Mouse (Mus musculus): ENCODE measurements around the gene Hist1h2bb. TPM values are rescaled to one million over a fixed set of nuclear protein-coding genes. Genes with fewer than 3 reads are reported as not detected.
A peak's percentile ranks its signal among the peaks of the same experiment; 100 is the strongest.
"Not testable (repeated sequence)": the region's sequence is repeated elsewhere in the genome, so short reads cannot be mapped to it uniquely, and the experiment has no call there.

Hist1h2bb gene
- polyA plus RNA-seq, 1 experiment = not detected

GRCm38 (mm10) chr13:23705751-23706356 is 40.7 kb upstream of the Hist1h2bb start:
- no peaks in the 10 kb centered on the region for H3K4me1 ChIP-seq (ENCODE audit: control insufficient read depth, insufficient read depth, low read length)
- no peak for TF ChIP-seq CTCF (IDR thresholded peaks at IDR 0.05; ENCODE audit: insufficient read depth, low read depth, low read length)
- no peak overlapping the region for H3K4me3 ChIP-seq (ENCODE audit: insufficient read depth, low read depth, low read length)
- H3K27ac ChIP-seq (ENCODE audit: insufficient read depth, low read depth, low read length) = no peak overlapping the region
- WGBS = 93% methylated on average over 7 of the region's 7 CpGs

GRCm38 (mm10) chr13:23706771-23707170 is 39.8 kb upstream of the Hist1h2bb start:
- 95% methylated on average over 12 of the region's 12 CpGs for WGBS
- TF ChIP-seq CTCF (IDR thresholded peaks at IDR 0.05; ENCODE audit: insufficient read depth, low read depth, low read length) = no peak
- no peak for TF ChIP-seq POLR2A (IDR thresholded peaks at IDR 0.05; ENCODE audit: insufficient read depth, low read depth, low read length)
- Histone ChIP-seq H3K27ac (ENCODE audit: insufficient read depth, low read depth, low read length) (no peak overlapping the region), H3K4me1 (ENCODE audit: control insufficient read depth, insufficient read depth, low read length) (no peaks in the 10 kb centered on the region), H3K4me3 (ENCODE audit: insufficient read depth, low read depth, low read length) (no peak overlapping the region)

GRCm38 (mm10) chr13:23708041-23708440 is 38.5 kb upstream of the Hist1h2bb start:
- no peak overlapping the region for H3K4me3 ChIP-seq (ENCODE audit: insufficient read depth, low read depth, low read length)
- no peak overlapping the region for H3K27ac ChIP-seq (ENCODE audit: insufficient read depth, low read depth, low read length)
- 90% methylated on average over 4 of the region's 4 CpGs for WGBS
- H3K4me1 ChIP-seq (ENCODE audit: control insufficient read depth, insufficient read depth, low read length) = no peaks in the 10 kb centered on the region
- TF ChIP-seq CTCF (IDR thresholded peaks at IDR 0.05; ENCODE audit: insufficient read depth, low read depth, low read length) = no peak
- TF ChIP-seq POLR2A (IDR thresholded peaks at IDR 0.05; ENCODE audit: insufficient read depth, low read depth, low read length) = no peak

- H3K27ac ChIP-seq (ENCODE audit: insufficient read depth, low read depth, low read length) = no peak overlapping the region
- no peaks in the 10 kb centered on the region for H3K4me1 ChIP-seq (ENCODE audit: control insufficient read depth, insufficient read depth, low read length)
- H3K4me3 ChIP-seq (ENCODE audit: insufficient read depth, low read depth, low read length) = no peak overlapping the region
- 67% methylated on average over 4 of the region's 4 CpGs for WGBS
- no peak for TF ChIP-seq CTCF (IDR thresholded peaks at IDR 0.05; ENCODE audit: insufficient read depth, low read depth, low read length)
- TF ChIP-seq POLR2A (IDR thresholded peaks at IDR 0.05; ENCODE audit: insufficient read depth, low read depth, low read length) = no peak
Measured at GRCm38 (mm10) chr13:23708654-23709053, 37.9 kb upstream of the Hist1h2bb start.

GRCm38 (mm10) chr13:23709714-23710373 is 36.7 kb upstream of the Hist1h2bb start:
- Histone ChIP-seq H3K4me1 (ENCODE audit: control insufficient read depth, insufficient read depth, low read length) (no peaks in the 10 kb centered on the region), H3K27ac (ENCODE audit: insufficient read depth, low read depth, low read length) (0 out of 2 replicates have a peak overlapping the region, but pooled peaks have one; percentile 46), H3K4me3 (ENCODE audit: insufficient read depth, low read depth, low read length) (peak overlapping the region; percentile 48)
- WGBS = 16% methylated on average over 15 of the region's 15 CpGs
- TF ChIP-seq POLR2A (IDR thresholded peaks at IDR 0.05; ENCODE audit: insufficient read depth, low read depth, low read length) (no peak), CTCF (IDR thresholded peaks at IDR 0.05; ENCODE audit: insufficient read depth, low read depth, low read length) (no peak)

GRCm38 (mm10) chr13:23710374-23711089 is 36.0 kb upstream of the Hist1h2bb start, which contains the start of gene Hfe:
TSS of gene Hfe (minus strand) at chr13:23710854.
- Histone ChIP-seq H3K4me3 (ENCODE audit: insufficient read depth, low read depth, low read length) (peak within 1 kb of the TSS; percentile 48), H3K4me1 (ENCODE audit: control insufficient read depth, insufficient read depth, low read length) (no peaks in the 10 kb centered on the region), H3K27ac (ENCODE audit: insufficient read depth, low read depth, low read length) (0 out of 2 replicates have a peak within 1 kb of the TSS, but pooled peaks have one; percentile 46)
- WGBS = 2% methylated on average over 17 of the region's 17 CpGs
- TF ChIP-seq POLR2A (IDR thresholded peaks at IDR 0.05; ENCODE audit: insufficient read depth, low read depth, low read length) (no peak), CTCF (IDR thresholded peaks at IDR 0.05; ENCODE audit: insufficient read depth, low read depth, low read length) (no peak)

GRCm38 (mm10) chr13:23716261-23717042 is 30.1 kb upstream of the Hist1h2bb start:
- Histone ChIP-seq H3K4me1 (ENCODE audit: control insufficient read depth, insufficient read depth, low read length) (no peaks in the 10 kb centered on the region), H3K4me3 (ENCODE audit: insufficient read depth, low read depth, low read length) (no peak overlapping the region), H3K27ac (ENCODE audit: insufficient read depth, low read depth, low read length) (no peak overlapping the region)
- TF ChIP-seq CTCF (IDR thresholded peaks at IDR 0.05; ENCODE audit: insufficient read depth, low read depth, low read length) (no peak), POLR2A (IDR thresholded peaks at IDR 0.05; ENCODE audit: insufficient read depth, low read depth, low read length) (no peak)
- WGBS = 87% methylated on average over 5 of the region's 5 CpGs

- TF ChIP-seq CTCF (IDR thresholded peaks at IDR 0.05; ENCODE audit: insufficient read depth, low read depth, low read length) (no peak), POLR2A (IDR thresholded peaks at IDR 0.05; ENCODE audit: insufficient read depth, low read depth, low read length) (no peak)
- no peak overlapping the region for H3K27ac ChIP-seq (ENCODE audit: insufficient read depth, low read depth, low read length)
- H3K4me3 ChIP-seq (ENCODE audit: insufficient read depth, low read depth, low read length) = no peak overlapping the region
- 64% methylated on average over 11 of the region's 11 CpGs for WGBS
- no peaks in the 10 kb centered on the region for H3K4me1 ChIP-seq (ENCODE audit: control insufficient read depth, insufficient read depth, low read length)
Measured at GRCm38 (mm10) chr13:23717176-23717575, 29.4 kb upstream of the Hist1h2bb start.

GRCm38 (mm10) chr13:23717593-23718245 is 28.8 kb upstream of the Hist1h2bb start:
- H3K27ac ChIP-seq (ENCODE audit: insufficient read depth, low read depth, low read length); H3K4me3 ChIP-seq (ENCODE audit: insufficient read depth, low read depth, low read length); H3K4me1 ChIP-seq (ENCODE audit: control insufficient read depth, insufficient read depth, low read length): not testable (repeated sequence)
- 23% methylated on average over 2 of the region's 2 CpGs for WGBS

Measured in olfactory bulb, adult 2 months (tissue).